Mouse (Mus musculus): ENCODE results near the gene Clca2. TPM values are rescaled to one million over a fixed set of nuclear protein-coding genes. Genes with fewer than 3 reads are reported as not detected.
A peak's percentile ranks its signal among the peaks of the same experiment; 100 is the strongest.

Clca2 gene
- polyA plus RNA-seq, 2 experiments: 0.37 to 0.65 TPM

DNA sequence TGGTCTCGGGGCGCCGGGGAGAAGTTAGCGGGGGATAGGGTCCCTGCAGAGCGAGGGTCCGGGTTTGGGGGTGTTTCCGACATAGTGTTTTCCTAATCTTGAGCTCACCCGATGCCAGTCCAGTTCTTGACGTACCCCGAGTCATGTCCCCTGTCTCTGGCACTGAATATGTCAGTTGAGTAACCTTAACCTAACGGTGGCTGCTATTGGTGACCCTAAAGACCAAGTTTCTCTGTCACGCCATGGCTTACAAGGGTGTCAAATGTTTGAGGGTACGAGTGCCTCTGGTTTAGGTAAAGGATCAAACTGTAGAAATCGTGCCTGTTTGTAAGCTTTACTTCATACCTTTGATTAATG is 19.7 kb upstream of the Clca2 start:
- Histone ChIP-seq H3K4me3 (replicated peaks; ENCODE audit: low read length) (peak overlapping the region; percentile 51), H3K4me2 (replicated peaks; ENCODE audit: low read depth, low read length, severe bottlenecking) (peak overlapping the region; percentile 63), H3K4me1 (ENCODE audit: control insufficient read depth, insufficient read depth, low read length) (0 out of 2 replicates have a peak, but pooled peaks cover 9% of the 10 kb centered on the region), H3K27ac (replicated peaks; ENCODE audit: low read depth, low read length) (peak overlapping the region; percentile 86), H3K36me3 (ENCODE audit: control insufficient read depth, insufficient read depth, low read length) (no peaks in the 10 kb centered on the region), H3K9me3 (ENCODE audit: control insufficient read depth, low read length) (no peaks in the 10 kb centered on the region), H3K27me3 (ENCODE audit: control insufficient read depth, insufficient read depth, low read length) (no peaks in the 10 kb centered on the region), H3K9ac (ENCODE audit: low read depth, low read length, severe bottlenecking) (peak overlapping the region; percentile 72)
- 0 out of 2 replicates have a peak, but pooled peaks have one; percentile 26 for TF ChIP-seq POLR2A (IDR thresholded peaks at IDR 0.05; ENCODE audit: borderline replicate concordance, extremely low read depth, insufficient read depth, insufficient read length)
- DNase-seq (ENCODE audit: low spot score) (no peak), ATAC-seq (ENCODE audit: low FRiP score, low read depth) (no peak)
- 3% methylated on average over 14 of the region's 14 CpGs for WGBS

DNA sequence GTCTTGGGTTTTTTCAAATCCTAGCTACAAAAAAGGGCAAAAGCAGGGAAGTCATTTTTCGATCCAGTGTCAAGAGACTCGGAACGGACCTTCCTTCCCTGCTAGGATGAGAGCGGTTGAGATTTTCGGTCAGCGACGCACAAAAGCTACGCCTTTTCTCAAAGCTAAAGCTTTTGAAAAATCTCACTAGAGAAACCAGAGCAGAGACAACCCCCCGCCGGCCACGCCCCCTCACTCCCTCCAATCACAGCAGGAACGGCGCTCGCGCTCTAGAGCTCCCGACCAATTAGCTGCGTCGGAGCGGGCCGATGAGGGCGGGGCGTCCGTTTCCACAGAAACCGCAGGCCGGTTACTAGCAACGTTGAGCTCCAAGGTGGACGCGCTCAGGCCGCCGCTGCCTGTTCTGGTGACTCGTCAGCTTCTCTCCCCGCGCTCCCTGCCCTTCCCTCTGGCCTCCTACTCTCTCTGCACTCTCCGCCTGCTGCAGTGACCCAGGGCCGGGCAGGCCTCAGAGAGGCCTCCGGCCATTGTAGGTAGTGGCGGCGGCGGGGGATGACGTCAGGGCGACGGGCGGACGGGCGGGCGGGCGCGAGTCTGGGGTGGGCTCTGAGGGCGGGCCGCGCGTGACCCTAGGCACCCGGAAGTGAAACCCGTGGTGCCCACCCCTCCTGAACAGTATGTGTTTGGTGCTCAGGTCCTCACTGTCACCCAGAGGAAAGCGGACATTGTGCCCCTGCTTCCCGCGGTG is 19.2 kb upstream of the Clca2 start, which contains the start of gene Odf2l:
TSS of gene Odf2l (plus strand) at position 335 of the 748 bp plus-strand sequence.
- peak within 1 kb of the TSS; percentile 86 for H3K27ac ChIP-seq (replicated peaks; ENCODE audit: low read depth, low read length)
- peak within 1 kb of the TSS; percentile 63 for H3K4me2 ChIP-seq (replicated peaks; ENCODE audit: low read depth, low read length, severe bottlenecking)
- H3K27me3 ChIP-seq (ENCODE audit: control insufficient read depth, insufficient read depth, low read length): no peaks in the 10 kb centered on the region
- no peaks in the 10 kb centered on the region for H3K36me3 ChIP-seq (ENCODE audit: control insufficient read depth, insufficient read depth, low read length)
- DNase-seq (ENCODE audit: low spot score): peak; percentile 98
- peak; percentile 73; the same call in 1 of the 2 replicates for TF ChIP-seq POLR2A (IDR thresholded peaks at IDR 0.05; ENCODE audit: borderline replicate concordance, extremely low read depth, insufficient read depth, insufficient read length)
- H3K4me3 ChIP-seq (replicated peaks; ENCODE audit: low read length): peak within 1 kb of the TSS; percentile 51
- peak; percentile 99 for ATAC-seq (ENCODE audit: low FRiP score, low read depth)
- WGBS: under 1% methylated on average over 48 of the region's 57 CpGs
- H3K9ac ChIP-seq (ENCODE audit: low read depth, low read length, severe bottlenecking): peak within 1 kb of the TSS; percentile 72
- 0 out of 2 replicates have a peak, but pooled peaks cover 9% of the 10 kb centered on the region for H3K4me1 ChIP-seq (ENCODE audit: control insufficient read depth, insufficient read depth, low read length)
- no peaks in the 10 kb centered on the region for H3K9me3 ChIP-seq (ENCODE audit: control insufficient read depth, low read length)

- Histone ChIP-seq H3K27ac (replicated peaks; ENCODE audit: low read depth, low read length) (peak overlapping the region; percentile 86), H3K4me2 (replicated peaks; ENCODE audit: low read depth, low read length, severe bottlenecking) (peak overlapping the region; percentile 61), H3K27me3 (ENCODE audit: control insufficient read depth, insufficient read depth, low read length) (no peaks in the 10 kb centered on the region), H3K9ac (ENCODE audit: low read depth, low read length, severe bottlenecking) (peak overlapping the region; percentile 72), H3K36me3 (ENCODE audit: control insufficient read depth, insufficient read depth, low read length) (no peaks in the 10 kb centered on the region), H3K9me3 (ENCODE audit: control insufficient read depth, low read length) (no peaks in the 10 kb centered on the region), H3K4me1 (ENCODE audit: control insufficient read depth, insufficient read depth, low read length) (0 out of 2 replicates have a peak, but pooled peaks cover 9% of the 10 kb centered on the region), H3K4me3 (replicated peaks; ENCODE audit: low read length) (peak overlapping the region; percentile 51)
- DNase-seq (ENCODE audit: low spot score) (no peak), ATAC-seq (ENCODE audit: low FRiP score, low read depth) (no peak)
- no peak for TF ChIP-seq POLR2A (IDR thresholded peaks at IDR 0.05; ENCODE audit: borderline replicate concordance, extremely low read depth, insufficient read depth, insufficient read length)
- 85% methylated on average over 10 of the region's 10 CpGs for WGBS
Observed at GRCm38 (mm10) chr3:145117637-145118036, 18.4 kb upstream of the Clca2 start.

GRCm38 (mm10) chr3:145115169-145115568 is 15.9 kb upstream of the Clca2 start:
- H3K4me1 ChIP-seq (ENCODE audit: control insufficient read depth, insufficient read depth, low read length): 0 out of 2 replicates have a peak, but pooled peaks cover 9% of the 10 kb centered on the region
- H3K4me3 ChIP-seq (replicated peaks; ENCODE audit: low read length): no peak overlapping the region
- H3K4me2 ChIP-seq (replicated peaks; ENCODE audit: low read depth, low read length, severe bottlenecking): no peak overlapping the region
- no peak for DNase-seq (ENCODE audit: low spot score)
- H3K36me3 ChIP-seq (ENCODE audit: control insufficient read depth, insufficient read depth, low read length): no peaks in the 10 kb centered on the region
- H3K9me3 ChIP-seq (ENCODE audit: control insufficient read depth, low read length): no peaks in the 10 kb centered on the region
- H3K27me3 ChIP-seq (ENCODE audit: control insufficient read depth, insufficient read depth, low read length): no peaks in the 10 kb centered on the region
- no peak for ATAC-seq (ENCODE audit: low FRiP score, low read depth)
- no peak overlapping the region for H3K9ac ChIP-seq (ENCODE audit: low read depth, low read length, severe bottlenecking)
- 79% methylated on average over 2 of the region's 2 CpGs for WGBS
- TF ChIP-seq POLR2A (IDR thresholded peaks at IDR 0.05; ENCODE audit: borderline replicate concordance, extremely low read depth, insufficient read depth, insufficient read length): no peak
- no peak overlapping the region for H3K27ac ChIP-seq (replicated peaks; ENCODE audit: low read depth, low read length)

- H3K4me1 ChIP-seq (ENCODE audit: control insufficient read depth, insufficient read depth, low read length): no peaks in the 10 kb centered on the region
- TF ChIP-seq POLR2A (IDR thresholded peaks at IDR 0.05; ENCODE audit: borderline replicate concordance, extremely low read depth, insufficient read depth, insufficient read length): no peak
- H3K9me3 ChIP-seq (ENCODE audit: control insufficient read depth, low read length): no peaks in the 10 kb centered on the region
- H3K4me3 ChIP-seq (replicated peaks; ENCODE audit: low read length): no peak overlapping the region
- no peaks in the 10 kb centered on the region for H3K36me3 ChIP-seq (ENCODE audit: control insufficient read depth, insufficient read depth, low read length)
- DNase-seq (ENCODE audit: low spot score) (no peak), ATAC-seq (ENCODE audit: low FRiP score, low read depth) (no peak)
- 81% methylated on average over 5 of the region's 5 CpGs for WGBS
- no peak overlapping the region for H3K4me2 ChIP-seq (replicated peaks; ENCODE audit: low read depth, low read length, severe bottlenecking)
- H3K9ac ChIP-seq (ENCODE audit: low read depth, low read length, severe bottlenecking): no peak overlapping the region
- H3K27me3 ChIP-seq (ENCODE audit: control insufficient read depth, insufficient read depth, low read length): no peaks in the 10 kb centered on the region
- no peak overlapping the region for H3K27ac ChIP-seq (replicated peaks; ENCODE audit: low read depth, low read length)
Observed at GRCm38 (mm10) chr3:145105773-145106504, 6.7 kb upstream of the Clca2 start.

All from limb, embryonic 14.5 days (tissue).